Mouse (Mus musculus): ENCODE data around the gene Abcb9.
A peak's percentile ranks its signal among the peaks of the same experiment; 100 is the strongest.
"Not testable (repeated sequence)": the region's sequence is repeated elsewhere in the genome, so short reads cannot be mapped to it uniquely, and the experiment has no call there.

The Abcb9 gene

GRCm38 (mm10) chr5:124059677-124060076, 35.9 kb downstream of the Abcb9 start:
- no peak for DNase-seq (ENCODE audit: low spot score)

GRCm38 (mm10) chr5:124058749-124059148, 36.8 kb downstream of the Abcb9 start:
- no peak for DNase-seq (ENCODE audit: low spot score)

GRCm38 (mm10) chr5:124056956-124057355, 38.6 kb downstream of the Abcb9 start:
- no peak for DNase-seq (ENCODE audit: low spot score)

- no peak for DNase-seq (ENCODE audit: low spot score)
Observed at GRCm38 (mm10) chr5:124056219-124056618, 39.4 kb downstream of the Abcb9 start.

- not testable (repeated sequence) for DNase-seq (ENCODE audit: low spot score)
Observed at GRCm38 (mm10) chr5:124052641-124053040, 43.0 kb downstream of the Abcb9 start.

- DNase-seq (ENCODE audit: low spot score) = no peak
Observed at GRCm38 (mm10) chr5:124051899-124052491, 43.6 kb downstream of the Abcb9 start.

- no peak for DNase-seq (ENCODE audit: low spot score)
Observed at GRCm38 (mm10) chr5:124050095-124051050, 45.2 kb downstream of the Abcb9 start.

- DNase-seq (ENCODE audit: low spot score) = no peak
Observed at GRCm38 (mm10) chr5:124049249-124050045, 46.2 kb downstream of the Abcb9 start.

GRCm38 (mm10) chr5:124046741-124047401, 48.7 kb downstream of the Abcb9 start:
- no peak for DNase-seq (ENCODE audit: low spot score)

GRCm38 (mm10) chr5:124045453-124046010, 50.1 kb downstream of the Abcb9 start:
- no peak for DNase-seq (ENCODE audit: low spot score)

- DNase-seq (ENCODE audit: low spot score) = no peak
Observed at GRCm38 (mm10) chr5:124043999-124044398, 51.6 kb downstream of the Abcb9 start.

GRCm38 (mm10) chr5:124043212-124043978, 52.2 kb downstream of the Abcb9 start:
- peak; percentile 56 for DNase-seq (ENCODE audit: low spot score)

- no peak for DNase-seq (ENCODE audit: low spot score)
Observed at GRCm38 (mm10) chr5:124041097-124041496, 54.5 kb downstream of the Abcb9 start.

- no peak for DNase-seq (ENCODE audit: low spot score)
Observed at GRCm38 (mm10) chr5:124039602-124040001, 56.0 kb downstream of the Abcb9 start.

- DNase-seq (ENCODE audit: low spot score) = no peak
Observed at GRCm38 (mm10) chr5:124036836-124037235, 58.8 kb downstream of the Abcb9 start.

- DNase-seq (ENCODE audit: low spot score) = no peak
Observed at GRCm38 (mm10) chr5:124036341-124036740, 59.3 kb downstream of the Abcb9 start.

- DNase-seq (ENCODE audit: low spot score) = no peak
Observed at GRCm38 (mm10) chr5:124035806-124036205, 59.8 kb downstream of the Abcb9 start.

- no peak for DNase-seq (ENCODE audit: low spot score)
Observed at GRCm38 (mm10) chr5:124035406-124035805, 60.2 kb downstream of the Abcb9 start.

- DNase-seq (ENCODE audit: low spot score) = no peak
Observed at GRCm38 (mm10) chr5:124034471-124034870, 61.1 kb downstream of the Abcb9 start.

GRCm38 (mm10) chr5:124032001-124032508, 63.5 kb downstream of the Abcb9 start, which contains the start of gene Vps37b:
Vps37b (minus strand) TSS chr5:124032270.
- DNase-seq (ENCODE audit: low spot score) = peak; percentile 87

Measured in ovary, postnatal 36 days (tissue).